Mouse (Mus musculus) liver, postnatal 0 days (tissue): Measurements from ENCODE around the gene Zyx. TPM values are rescaled to one million over a fixed set of nuclear protein-coding genes. Genes with fewer than 3 reads are reported as not detected.

Source experiments
- ATAC-seq: fragments of 200-750 bp; cut with Nextera tagmentation; 2 replicates; pipeline ENCODE4 v1.8.0; 2017; ENCODE audit warnings: mild to moderate bottlenecking, moderate library complexity
- DNase-seq: peaks from one replicate; pipeline ENCODE4 v3.0.0-alpha.2; 2016
- H3K27ac ChIP-seq: fragments of 300-500 bp; sonication (generic); 2 replicates; pipeline ENCODE4 v1.5.1; 2014; ENCODE audit warnings: antibody characterized with exemption, moderate library complexity, mild to moderate bottlenecking, low read depth
- H3K27me3 ChIP-seq: fragments of 300-500 bp; sonication (generic); 2 replicates; pipeline ENCODE4 v1.6.1; 2014; ENCODE audit warnings: low read length, control low read depth, mixed read lengths; ENCODE audit not compliant: insufficient read depth
- H3K36me3 ChIP-seq: fragments of 300-500 bp; sonication (generic); replicated peaks from 2 replicates; pipeline ENCODE4 v1.6.1; 2014; ENCODE audit warnings: mild to moderate bottlenecking, control low read depth, low read length, moderate library complexity, mixed read lengths; ENCODE audit not compliant: insufficient read depth
- H3K4me1 ChIP-seq: fragments of 300-500 bp; sonication (generic); 2 replicates; pipeline ENCODE4 v1.6.1; 2014; ENCODE audit warnings: antibody characterized with exemption, mild to moderate bottlenecking, control low read depth; ENCODE audit not compliant: insufficient read depth
- H3K4me2 ChIP-seq: fragments of 300-500 bp; sonication (generic); 2 replicates; pipeline ENCODE4 v1.6.1; 2014; ENCODE audit warnings: low read depth, mild to moderate bottlenecking, low read length, moderate library complexity, mixed read lengths
- H3K4me3 ChIP-seq: fragments of 300-500 bp; sonication (generic); 2 replicates; pipeline ENCODE4 v1.5.1; 2014; ENCODE audit warnings: low read depth, low read length
- H3K9ac ChIP-seq: fragments of 300-500 bp; sonication (generic); replicated peaks from 2 replicates; pipeline ENCODE4 v1.6.1; 2014; ENCODE audit warnings: mild to moderate bottlenecking, moderate library complexity
- H3K9me3 ChIP-seq: fragments of 300-500 bp; sonication (generic); 2 replicates; pipeline ENCODE4 v1.6.1; 2016; ENCODE audit warnings: mild to moderate bottlenecking, control low read depth, low read length, mixed read lengths
- CTCF ChIP-seq: sonication (generic); IDR thresholded peaks from 2 replicates; pipeline ENCODE4 v1.5.1; 2016; ENCODE audit warnings: antibody characterized with exemption, low read depth
- EP300 ChIP-seq: IDR thresholded peaks from 2 replicates; pipeline ENCODE4 v1.6.1; 2016; ENCODE audit warnings: antibody characterized with exemption, low read depth, mild to moderate bottlenecking
- WGBS: fragments of 180-500 bp; shearing (Covaris S2); extraction: QIAGEN DNeasy Blood & Tissue Kit; methylation state at CpG from one replicate; pipeline ENCODE4 v1.1.7; 2014; ENCODE audit not compliant: insufficient replicate concordance; 5-methylcytosine and 5-hydroxymethylcytosine counted together
- polyA plus RNA-seq: library from polyadenylated mRNA; unstranded; fragments of >200 nt; fragmentation: Nextera tagmentation; extraction: Ambion mirVana; gene quantifications from 2 replicates; pipeline ENCODE4 v1.2.1, GENCODE M21; 2015

Zyx gene
- polyA plus RNA-seq, 1 experiment from 2014 or later: 55.3 TPM

DNA sequence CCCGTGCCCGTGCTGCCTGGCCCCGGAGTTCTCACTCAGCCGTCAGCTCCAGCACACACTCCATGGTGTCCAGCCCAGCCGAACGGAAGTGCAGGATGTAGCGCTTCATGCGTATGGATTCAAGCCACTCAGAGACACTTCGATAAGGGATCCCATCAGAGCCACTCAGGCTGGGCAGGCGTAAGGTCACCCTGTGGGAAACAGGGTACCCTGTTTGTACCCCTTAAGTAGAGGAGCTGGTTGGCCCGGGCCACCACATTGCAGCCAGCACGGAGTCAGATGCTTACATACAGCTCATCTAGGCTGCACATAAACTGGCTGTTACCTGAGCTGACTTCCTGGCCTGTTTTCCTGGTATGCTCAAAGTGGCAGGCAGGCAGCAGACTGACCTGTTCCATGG, 9.5 kb downstream of the Zyx start:
- Histone ChIP-seq H3K4me3 (no peak overlapping the region), H3K9me3 (no peaks in the 10 kb centered on the region), H3K4me1 (peaks cover 5% of the 10 kb centered on the region), H3K9ac (no peak overlapping the region), H3K4me2 (no peak overlapping the region), H3K27ac (no peak overlapping the region), H3K36me3 (peaks cover 61% of the 10 kb centered on the region), H3K27me3 (no peaks in the 10 kb centered on the region)
- DNase-seq (no peak), ATAC-seq (no peak)
- 81% methylated on average over 12 of the region's 12 CpGs for WGBS
- no peak for TF ChIP-seq EP300
- no peak for TF ChIP-seq CTCF

DNA sequence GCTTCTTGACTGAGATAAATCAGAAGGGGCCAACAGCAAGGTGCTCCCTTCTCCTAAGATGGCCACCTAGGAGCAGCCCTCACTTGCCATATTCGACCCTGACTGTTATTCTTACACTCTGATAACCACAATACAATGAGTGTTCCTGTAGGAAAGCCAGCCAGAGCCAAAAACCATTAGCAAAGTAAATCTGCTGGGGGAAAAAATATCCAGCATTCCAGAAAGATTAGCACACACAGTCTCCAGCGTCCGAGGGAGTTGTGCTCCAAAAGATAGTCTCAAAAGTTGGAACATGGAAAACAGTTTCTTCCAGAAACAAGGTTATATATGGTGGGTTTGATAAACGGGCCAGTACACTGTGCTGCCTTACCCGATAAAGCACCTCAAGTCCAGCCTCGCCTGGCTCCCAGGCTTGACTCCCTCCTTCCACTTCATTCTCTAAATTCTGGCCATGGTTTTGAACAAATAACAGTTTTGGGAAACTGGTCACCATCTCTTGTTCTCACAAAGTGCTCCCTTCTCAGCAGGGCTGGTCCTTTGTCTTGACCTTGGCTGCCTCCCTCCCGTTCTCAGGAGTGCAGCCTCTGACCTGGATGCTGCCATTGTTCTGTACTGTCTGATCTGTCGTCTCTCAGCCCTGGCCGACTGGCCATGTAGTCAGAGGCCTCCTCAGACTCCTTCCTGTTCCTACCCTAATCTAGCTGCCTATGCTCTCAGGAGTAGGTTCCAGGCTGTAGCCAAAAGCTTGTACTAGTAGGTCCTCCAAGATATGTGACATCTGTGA, 10.1 kb downstream of the Zyx start:
- no peak for TF ChIP-seq CTCF
- no peak for TF ChIP-seq EP300
- Histone ChIP-seq H3K27me3 (no peaks in the 10 kb centered on the region), H3K36me3 (peaks cover 66% of the 10 kb centered on the region), H3K4me3 (no peak overlapping the region), H3K27ac (0 out of 2 replicates have a peak overlapping the region, but pooled peaks have one; percentile 29), H3K4me1 (peaks cover 5% of the 10 kb centered on the region), H3K9me3 (no peaks in the 10 kb centered on the region), H3K9ac (no peak overlapping the region), H3K4me2 (no peak overlapping the region)
- no peak for DNase-seq
- no peak for ATAC-seq
- WGBS: 67% methylated on average over 9 of the region's 9 CpGs

DNA sequence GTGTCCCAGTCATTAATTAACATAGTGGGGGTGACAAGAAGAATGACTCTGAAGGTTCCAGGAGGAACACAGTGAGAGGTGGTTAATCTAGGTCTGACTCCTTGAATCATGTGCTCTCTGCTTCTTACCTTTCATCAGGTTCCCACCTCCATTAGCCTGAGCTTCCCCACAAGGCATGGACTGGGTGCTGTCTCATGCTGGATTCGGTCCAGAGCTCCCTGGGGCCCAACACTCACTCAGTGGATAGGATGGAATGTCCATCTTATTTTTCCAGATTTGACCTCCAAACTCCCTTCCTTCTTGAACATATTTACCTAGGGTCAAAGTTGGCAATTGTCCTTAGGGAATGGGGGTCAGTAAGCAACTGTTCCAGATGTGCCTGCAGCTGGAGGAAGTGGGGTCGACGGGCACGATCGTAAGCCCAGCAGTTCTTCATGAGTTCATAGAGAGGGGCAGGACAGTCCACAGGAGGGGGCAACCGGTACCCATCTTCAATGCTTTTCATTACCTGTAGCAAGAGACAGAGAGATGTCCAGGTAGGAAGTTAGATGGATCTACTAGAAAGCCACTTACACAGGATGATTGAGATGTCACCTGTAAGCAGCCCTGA, 10.9 kb downstream of the Zyx start:
- no peak overlapping the region for H3K4me3 ChIP-seq
- H3K27ac ChIP-seq: no peak overlapping the region
- TF ChIP-seq CTCF (no peak), EP300 (no peak)
- no peaks in the 10 kb centered on the region; the same call in 1 of the 2 replicates for H3K4me1 ChIP-seq
- H3K4me2 ChIP-seq: no peak overlapping the region
- no peak overlapping the region for H3K9ac ChIP-seq
- no peak for DNase-seq
- no peak for ATAC-seq
- WGBS: 77% methylated on average over 6 of the region's 6 CpGs
- H3K36me3 ChIP-seq: peaks cover 61% of the 10 kb centered on the region
- H3K9me3 ChIP-seq: no peaks in the 10 kb centered on the region
- H3K27me3 ChIP-seq: no peaks in the 10 kb centered on the region

DNA sequence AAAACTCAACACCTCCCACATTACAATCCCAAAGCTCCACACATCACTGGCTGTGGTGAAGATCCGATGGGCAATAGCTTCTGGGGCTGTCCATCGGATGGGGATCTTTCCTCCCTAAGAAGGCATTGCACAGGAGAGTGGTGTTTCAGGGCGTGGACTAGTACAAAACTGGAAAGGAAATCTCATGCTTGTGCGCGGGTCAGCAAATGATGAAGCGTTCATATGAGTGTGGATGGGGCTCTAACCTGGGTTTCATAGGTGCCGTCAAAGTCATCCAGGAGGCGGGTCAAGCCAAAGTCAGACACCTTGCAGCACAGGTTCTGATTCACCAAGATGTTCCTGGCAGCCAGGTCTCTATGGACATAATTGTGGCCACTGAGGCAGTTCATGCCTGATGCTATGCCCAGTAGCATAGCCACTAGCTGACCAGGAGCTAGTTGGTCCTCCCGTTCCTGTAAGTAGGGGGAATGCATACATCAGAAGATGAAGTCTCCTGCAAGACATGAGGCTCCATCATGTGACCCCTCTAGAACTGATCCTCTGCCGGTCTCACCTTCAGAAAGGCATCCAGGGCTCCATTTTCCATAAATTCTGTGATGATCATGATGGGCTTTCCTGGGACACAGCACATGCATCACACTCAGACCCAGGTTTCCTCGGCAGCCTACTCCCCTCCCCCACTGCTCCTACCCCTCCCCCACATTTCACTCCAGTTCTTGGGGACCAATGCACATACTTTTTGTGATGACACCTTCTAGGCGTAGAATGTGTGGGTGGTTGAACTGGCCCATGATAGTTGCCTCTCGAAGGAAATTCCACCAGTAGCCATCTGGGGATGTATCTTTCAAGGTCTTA, 11.8 kb downstream of the Zyx start:
- H3K36me3 ChIP-seq: peaks cover 55% of the 10 kb centered on the region
- H3K4me1 ChIP-seq: no peaks in the 10 kb centered on the region; the same call in 1 of the 2 replicates
- H3K4me3 ChIP-seq: no peak overlapping the region
- no peak for DNase-seq
- TF ChIP-seq CTCF (no peak), EP300 (no peak)
- H3K4me2 ChIP-seq: no peak overlapping the region
- H3K27ac ChIP-seq: no peak overlapping the region
- H3K9ac ChIP-seq: no peak overlapping the region
- ATAC-seq: no peak
- no peaks in the 10 kb centered on the region for H3K9me3 ChIP-seq
- WGBS: 76% methylated on average over 13 of the region's 13 CpGs
- H3K27me3 ChIP-seq: no peaks in the 10 kb centered on the region

DNA sequence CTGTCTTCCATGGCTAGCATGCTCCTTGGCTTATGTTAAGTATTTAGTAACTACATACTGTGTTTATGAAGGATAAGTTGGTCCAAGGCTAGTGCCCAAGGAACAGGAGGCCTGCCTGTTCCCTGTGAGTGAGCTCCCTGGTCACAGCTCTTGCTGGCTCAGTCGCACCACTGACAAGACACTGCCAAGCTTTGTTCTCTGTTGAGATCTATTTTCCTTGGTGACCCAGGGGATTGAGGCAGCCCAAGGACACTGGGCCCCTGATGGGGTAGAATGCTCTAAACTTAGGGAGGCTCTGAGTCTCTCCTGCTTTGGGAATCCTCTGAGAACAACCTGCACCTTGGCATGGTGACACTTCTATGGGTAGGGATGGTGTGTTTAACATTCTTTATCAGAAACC, 12.6 kb downstream of the Zyx start:
- ATAC-seq (no peak), DNase-seq (no peak)
- Histone ChIP-seq H3K4me2 (no peak overlapping the region), H3K36me3 (peaks cover 47% of the 10 kb centered on the region), H3K27me3 (no peaks in the 10 kb centered on the region), H3K9ac (no peak overlapping the region), H3K9me3 (no peaks in the 10 kb centered on the region), H3K27ac (no peak overlapping the region), H3K4me3 (no peak overlapping the region), H3K4me1 (no peaks in the 10 kb centered on the region)
- TF ChIP-seq EP300 (no peak), CTCF (no peak)
- whole genome bisulfite sequencing: 75% methylated on average over 1 of the region's 1 CpGs

DNA sequence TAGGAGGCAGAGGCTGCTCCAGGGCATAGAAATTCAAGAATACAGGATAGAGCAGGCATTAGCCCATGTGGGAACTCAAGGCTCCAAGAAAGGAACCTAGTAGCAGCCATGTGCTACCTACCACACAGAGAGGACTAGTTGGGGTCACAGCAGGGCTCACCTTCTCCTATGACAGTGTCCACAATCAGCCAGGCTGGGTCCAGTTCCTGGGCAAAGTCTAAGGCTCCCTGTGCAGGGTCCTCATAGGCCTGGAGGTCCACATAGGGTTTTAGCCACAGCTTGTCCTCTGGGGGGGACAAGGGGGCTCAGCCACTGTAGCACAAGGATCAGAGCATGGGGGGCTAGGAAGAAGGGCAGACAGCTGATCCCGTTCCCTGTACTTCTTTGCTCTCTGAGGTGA, 13.1 kb downstream of the Zyx start:
- Histone ChIP-seq H3K4me2 (no peak overlapping the region), H3K27me3 (no peaks in the 10 kb centered on the region), H3K9ac (no peak overlapping the region), H3K27ac (no peak overlapping the region), H3K36me3 (peaks cover 43% of the 10 kb centered on the region), H3K4me3 (no peak overlapping the region), H3K9me3 (no peaks in the 10 kb centered on the region), H3K4me1 (no peaks in the 10 kb centered on the region)
- TF ChIP-seq CTCF: no peak
- no peak for TF ChIP-seq EP300
- DNase-seq: no peak
- WGBS: 90% methylated on average over 1 of the region's 1 CpGs
- no peak for ATAC-seq
